Mouse (Mus musculus): ENCODE results near the gene Stim1.

GRCm38 (mm10) chr7:102338956-102339355, 71.3 kb downstream of the Stim1 start:
- TF ChIP-seq CTCF (IDR thresholded peaks at IDR 0.05; ENCODE audit: insufficient read depth, low read depth, low read length) (no peak), POLR2A (IDR thresholded peaks at IDR 0.05; ENCODE audit: insufficient read depth, low read depth, low read length) (no peak)

Data from olfactory bulb, adult 2 months (tissue).